Mouse (Mus musculus) forebrain, embryonic 14.5 days (tissue): ENCODE results near the gene Cbx2. TPM values are rescaled to one million over a fixed set of nuclear protein-coding genes. Genes with fewer than 3 reads are reported as not detected.

ENCODE experiments used
- ATAC-seq: fragments of 200-750 bp; cut with Nextera tagmentation; 2 replicates; pipeline ENCODE4 v1.8.0; 2017; ENCODE audit warnings: mild to moderate bottlenecking, moderate library complexity
- DNase-seq: peaks from one replicate; pipeline ENCODE4 v3.0.0-alpha.2; 2015; ENCODE audit warnings: low spot score
- H3K27ac ChIP-seq: fragments of 300-500 bp; sonication (generic); 2 replicates; pipeline ENCODE4 v1.5.1; 2014; ENCODE audit warnings: low read depth, mild to moderate bottlenecking, control low read depth, low read length, moderate library complexity
- H3K27me3 ChIP-seq: fragments of 300-500 bp; sonication (generic); replicated peaks from 2 replicates; pipeline ENCODE4 v1.6.1; 2014; ENCODE audit warnings: low read length, control low read depth, mixed read lengths; ENCODE audit not compliant: control insufficient read depth, insufficient read depth
- H3K36me3 ChIP-seq: fragments of 300-500 bp; sonication (generic); 2 replicates; pipeline ENCODE4 v1.6.1; 2014; ENCODE audit warnings: low read length, control low read depth; ENCODE audit not compliant: control insufficient read depth, insufficient read depth
- H3K4me1 ChIP-seq: fragments of 300-500 bp; sonication (generic); 2 replicates; pipeline ENCODE4 v1.6.1; 2014; ENCODE audit warnings: antibody characterized with exemption, low read length, control low read depth; ENCODE audit not compliant: control insufficient read depth, insufficient read depth
- H3K4me2 ChIP-seq: fragments of 300-500 bp; sonication (generic); 2 replicates; pipeline ENCODE4 v1.6.1; 2014; ENCODE audit warnings: mild to moderate bottlenecking, control low read depth, low read length
- H3K4me3 ChIP-seq: fragments of 300-500 bp; sonication (generic); 2 replicates; pipeline ENCODE4 v1.5.1; 2014; ENCODE audit warnings: low read depth, low read length, control low read depth
- H3K9ac ChIP-seq: fragments of 300-500 bp; sonication (generic); 2 replicates; pipeline ENCODE4 v1.6.1; 2014; ENCODE audit warnings: mild to moderate bottlenecking, low read length, control low read depth, moderate library complexity
- H3K9me3 ChIP-seq: fragments of 300-500 bp; sonication (generic); replicated peaks from 2 replicates; pipeline ENCODE4 v1.6.1; 2016; ENCODE audit warnings: low read length, control low read depth, mixed read lengths; ENCODE audit not compliant: control insufficient read depth
- WGBS: fragments of 180-500 bp; shearing (Covaris S2); extraction: QIAGEN DNeasy Blood & Tissue Kit; methylation state at CpG from one replicate; pipeline ENCODE4 v1.1.7; 2014; 5-methylcytosine and 5-hydroxymethylcytosine counted together
- polyA plus RNA-seq: library from polyadenylated mRNA; unstranded; fragments of >200 nt; fragmentation: Nextera tagmentation; extraction: Ambion mirVana; gene quantifications from 2 replicates; pipeline ENCODE4 v1.2.1, GENCODE M21; 2014

Cbx2 gene
- polyA plus RNA-seq, 1 experiment from 2014 or later = 19.2 TPM

- Histone ChIP-seq H3K27me3 (peaks cover 21% of the 10 kb centered on the region), H3K9me3 (no peaks in the 10 kb centered on the region), H3K4me3 (no peak overlapping the region), H3K9ac (peak overlapping the region; percentile 49), H3K4me2 (peak overlapping the region; percentile 42), H3K36me3 (peaks cover 30% of the 10 kb centered on the region), H3K4me1 (peaks cover 55% of the 10 kb centered on the region), H3K27ac (peak overlapping the region; percentile 81)
- ATAC-seq (peak; percentile 88), DNase-seq (peak; percentile 95)
- 2% methylated on average over 25 of the region's 27 CpGs for WGBS
Measured at GRCm38 (mm10) chr11:119078691-119079444, 56.1 kb downstream of the Cbx2 start.

- Histone ChIP-seq H3K4me1 (peaks cover 61% of the 10 kb centered on the region), H3K27ac (peak overlapping the region; percentile 81), H3K9ac (peak overlapping the region; percentile 49; the same call in 1 of the 2 replicates), H3K4me2 (peak overlapping the region; percentile 42), H3K27me3 (peaks cover 21% of the 10 kb centered on the region), H3K9me3 (no peaks in the 10 kb centered on the region), H3K36me3 (peaks cover 30% of the 10 kb centered on the region), H3K4me3 (no peak overlapping the region)
- DNase-seq (no peak), ATAC-seq (no peak; the same call in 1 of the 2 replicates)
- WGBS = 28% methylated on average over 7 of the region's 7 CpGs
Measured at GRCm38 (mm10) chr11:119079445-119079837, 56.7 kb downstream of the Cbx2 start.

GRCm38 (mm10) chr11:119080461-119081147, 57.8 kb downstream of the Cbx2 start:
- WGBS = 32% methylated on average over 33 of the region's 33 CpGs
- peaks cover 65% of the 10 kb centered on the region for H3K4me1 ChIP-seq
- peak overlapping the region; percentile 3; the same call in 1 of the 2 replicates for H3K4me3 ChIP-seq
- H3K27ac ChIP-seq = no peak overlapping the region
- no peaks in the 10 kb centered on the region for H3K9me3 ChIP-seq
- H3K9ac ChIP-seq = peak overlapping the region; percentile 35
- DNase-seq (no peak), ATAC-seq (no peak)
- peak overlapping the region; percentile 37 for H3K4me2 ChIP-seq
- peaks cover 30% of the 10 kb centered on the region for H3K36me3 ChIP-seq
- peaks cover 21% of the 10 kb centered on the region for H3K27me3 ChIP-seq

Other genes starting within 250 kb of the Cbx2 start
- gene Rbfox3, start 111.4 kb upstream of the Cbx2 start, polyA plus RNA-seq = 28.2 and 32.3 TPM in 2 replicates
- not detected in 2 replicates for gene Enpp7, start 34.8 kb upstream of the Cbx2 start, polyA plus RNA-seq
- gene Cbx8, start 18.0 kb downstream of the Cbx2 start, polyA plus RNA-seq = 12.8 and 15.0 TPM in 2 replicates
- gene Cbx4, start 63.3 kb downstream of the Cbx2 start, polyA plus RNA-seq = 9.3 and 14.5 TPM in 2 replicates
- 24.6 and 35.8 TPM in 2 replicates for gene Tbc1d16, start 205.5 kb downstream of the Cbx2 start, polyA plus RNA-seq
- gene Ccdc40, start 205.6 kb downstream of the Cbx2 start, polyA plus RNA-seq = 11.0 and 12.5 TPM in 2 replicates
- gene Gaa, start 244.9 kb downstream of the Cbx2 start, polyA plus RNA-seq = 28.3 and 45.5 TPM in 2 replicates